Mouse (Mus musculus) kidney, postnatal 0 days (tissue): ENCODE results near the gene Gdf7. TPM values are rescaled to one million over a fixed set of nuclear protein-coding genes. Genes with fewer than 3 reads are reported as not detected.
A peak's percentile ranks its signal among the peaks of the same experiment; 100 is the strongest.

Experiments
- ATAC-seq: fragments of 200-750 bp; cut with Nextera tagmentation; replicated peaks from 2 replicates; pipeline ENCODE4 v1.8.0; 2017; ENCODE audit warnings: low read depth, moderate number of reproducible peaks, moderate TSS enrichment, moderate library complexity; ENCODE audit not compliant: low FRiP score
- DNase-seq: peaks from one replicate; pipeline ENCODE4 v3.0.0-alpha.2; 2016; ENCODE audit warnings: low spot score
- H3K27ac ChIP-seq: fragments of 300-500 bp; sonication (generic); 2 replicates; pipeline ENCODE4 v1.5.1; 2014; ENCODE audit warnings: mild to moderate bottlenecking
- H3K27me3 ChIP-seq: fragments of 300-500 bp; sonication (generic); 2 replicates; pipeline ENCODE4 v1.6.1; 2014; ENCODE audit warnings: low read length, mixed read lengths; ENCODE audit not compliant: insufficient read depth
- H3K36me3 ChIP-seq: fragments of 300-500 bp; sonication (generic); 2 replicates; pipeline ENCODE4 v1.6.1; 2014; ENCODE audit warnings: low read length, mixed read lengths; ENCODE audit not compliant: insufficient read depth
- H3K4me1 ChIP-seq: fragments of 300-500 bp; sonication (generic); replicated peaks from 2 replicates; pipeline ENCODE4 v1.6.1; 2014; ENCODE audit warnings: antibody characterized with exemption, low read length, mixed read lengths; ENCODE audit not compliant: insufficient read depth
- H3K4me2 ChIP-seq: fragments of 300-500 bp; sonication (generic); 2 replicates; pipeline ENCODE4 v1.6.1; 2014; ENCODE audit warnings: mild to moderate bottlenecking, low read length, moderate library complexity, mixed read lengths
- H3K4me3 ChIP-seq: fragments of 300-500 bp; sonication (generic); replicated peaks from 2 replicates; pipeline ENCODE4 v1.5.1; 2014; ENCODE audit warnings: low read depth, low read length
- H3K9ac ChIP-seq: fragments of 300-500 bp; sonication (generic); 2 replicates; pipeline ENCODE4 v1.6.1; 2014; ENCODE audit warnings: low read depth, low read length
- H3K9me3 ChIP-seq: fragments of 300-500 bp; sonication (generic); replicated peaks from 2 replicates; pipeline ENCODE4 v1.6.1; 2016; ENCODE audit warnings: low read length, inconsistent platforms, mixed read lengths
- CTCF ChIP-seq: IDR thresholded peaks from 2 replicates; pipeline ENCODE4 v1.5.1; 2016; ENCODE audit warnings: antibody characterized with exemption, low read depth, mild to moderate bottlenecking, moderate library complexity
- WGBS: fragments of 180-500 bp; shearing (Covaris S2); extraction: QIAGEN DNeasy Blood & Tissue Kit; methylation state at CpG from one replicate; pipeline ENCODE4 v1.1.7; 2014; 5-methylcytosine and 5-hydroxymethylcytosine counted together
- polyA plus RNA-seq: library from polyadenylated mRNA; unstranded; fragments of >200 nt; fragmentation: Nextera tagmentation; extraction: Ambion mirVana; gene quantifications from 2 replicates; pipeline ENCODE4 v1.2.1, GENCODE M21; 2015

Gdf7 gene
- polyA plus RNA-seq, 1 experiment from 2014 or later: 3.1 TPM

- H3K27ac ChIP-seq: no peak overlapping the region
- H3K4me1 ChIP-seq: 0 out of 2 replicates have a peak, but pooled peaks cover 10% of the 10 kb centered on the region
- H3K9ac ChIP-seq: no peak overlapping the region
- no peak overlapping the region for H3K4me3 ChIP-seq
- no peak; the same call in 1 of the 2 replicates for TF ChIP-seq CTCF
- 71% methylated on average over 12 of the region's 12 CpGs for WGBS
- no peak for ATAC-seq
- 0 out of 2 replicates have a peak, but pooled peaks cover 22% of the 10 kb centered on the region for H3K36me3 ChIP-seq
- H3K27me3 ChIP-seq: no peaks in the 10 kb centered on the region
- H3K9me3 ChIP-seq: no peaks in the 10 kb centered on the region
- no peak for DNase-seq
- no peak overlapping the region for H3K4me2 ChIP-seq
Measured at GRCm38 (mm10) chr12:8337286-8338060, 35.7 kb upstream of the Gdf7 start.

- H3K4me2 ChIP-seq: no peak overlapping the region
- TF ChIP-seq CTCF: no peak
Measured at GRCm38 (mm10) chr12:8336601-8337285, 35.0 kb upstream of the Gdf7 start.

GRCm38 (mm10) chr12:8335503-8335902 is 33.7 kb upstream of the Gdf7 start:
- no peak for TF ChIP-seq CTCF
- Histone ChIP-seq H3K4me3 (no peak overlapping the region), H3K27ac (no peak overlapping the region), H3K27me3 (no peaks in the 10 kb centered on the region), H3K9me3 (no peaks in the 10 kb centered on the region), H3K36me3 (0 out of 2 replicates have a peak, but pooled peaks cover 20% of the 10 kb centered on the region), H3K9ac (no peak overlapping the region), H3K4me1 (peaks cover 19% of the 10 kb centered on the region; the same call in 1 of the 2 replicates), H3K4me2 (no peak overlapping the region)
- WGBS: 93% methylated on average over 2 of the region's 2 CpGs
- DNase-seq (no peak), ATAC-seq (no peak)

More at GRCm38 (mm10) chr12:8336601-8337285, 35.0 kb upstream of the Gdf7 start:
- H3K36me3 ChIP-seq: 0 out of 2 replicates have a peak, but pooled peaks cover 17% of the 10 kb centered on the region
- 78% methylated on average over 10 of the region's 10 CpGs for WGBS
- H3K9ac ChIP-seq: no peak overlapping the region
- DNase-seq (no peak), ATAC-seq (no peak)
- no peaks in the 10 kb centered on the region for H3K9me3 ChIP-seq
- H3K4me3 ChIP-seq: no peak overlapping the region
- no peak overlapping the region for H3K27ac ChIP-seq
- peaks cover 13% of the 10 kb centered on the region; the same call in 1 of the 2 replicates for H3K4me1 ChIP-seq
- H3K27me3 ChIP-seq: no peaks in the 10 kb centered on the region

GRCm38 (mm10) chr12:8334261-8334660 is 32.5 kb upstream of the Gdf7 start:
- H3K27ac ChIP-seq: peak overlapping the region; percentile 54; the same call in 1 of the 2 replicates
- no peak for TF ChIP-seq CTCF
- no peaks in the 10 kb centered on the region for H3K9me3 ChIP-seq
- peaks cover 13% of the 10 kb centered on the region; the same call in 1 of the 2 replicates for H3K4me1 ChIP-seq
- H3K4me2 ChIP-seq: no peak overlapping the region
- 53% methylated on average over 4 of the region's 4 CpGs for WGBS
- H3K36me3 ChIP-seq: 0 out of 2 replicates have a peak, but pooled peaks cover 20% of the 10 kb centered on the region
- ATAC-seq: no peak
- no peaks in the 10 kb centered on the region for H3K27me3 ChIP-seq
- H3K9ac ChIP-seq: 0 out of 2 replicates have a peak overlapping the region, but pooled peaks have one; percentile 27
- no peak for DNase-seq
- H3K4me3 ChIP-seq: no peak overlapping the region

- DNase-seq: no peak
- no peaks in the 10 kb centered on the region for H3K9me3 ChIP-seq
- no peak overlapping the region for H3K27ac ChIP-seq
- no peak overlapping the region for H3K4me2 ChIP-seq
- no peaks in the 10 kb centered on the region for H3K27me3 ChIP-seq
- no peak overlapping the region for H3K9ac ChIP-seq
- H3K36me3 ChIP-seq: 0 out of 2 replicates have a peak, but pooled peaks cover 19% of the 10 kb centered on the region
- WGBS: 81% methylated on average over 8 of the region's 8 CpGs
- TF ChIP-seq CTCF: no peak
- no peak overlapping the region for H3K4me3 ChIP-seq
- H3K4me1 ChIP-seq: peaks cover 13% of the 10 kb centered on the region; the same call in 1 of the 2 replicates
- no peak for ATAC-seq
Measured at GRCm38 (mm10) chr12:8333617-8334016, 31.9 kb upstream of the Gdf7 start.

- H3K4me3 ChIP-seq: no peak overlapping the region
- no peaks in the 10 kb centered on the region for H3K27me3 ChIP-seq
- no peak for TF ChIP-seq CTCF
- H3K27ac ChIP-seq: no peak overlapping the region
- H3K36me3 ChIP-seq: 0 out of 2 replicates have a peak, but pooled peaks cover 14% of the 10 kb centered on the region
- 49% methylated on average over 5 of the region's 5 CpGs for WGBS
- H3K9ac ChIP-seq: no peak overlapping the region
- H3K4me1 ChIP-seq: peaks cover 13% of the 10 kb centered on the region; the same call in 1 of the 2 replicates
- DNase-seq (no peak), ATAC-seq (no peak)
- H3K4me2 ChIP-seq: no peak overlapping the region
- H3K9me3 ChIP-seq: no peaks in the 10 kb centered on the region
Measured at GRCm38 (mm10) chr12:8332174-8332542, 30.4 kb upstream of the Gdf7 start.
